Mouse (Mus musculus) T-cell, adult 2 months (primary cell): ENCODE data around the gene Cybrd1.

Experiments used
- DNase-seq: peaks from one replicate; pipeline ENCODE4 v3.0.0; 2022; ENCODE audit warnings: low spot score

Cybrd1 gene

DNA sequence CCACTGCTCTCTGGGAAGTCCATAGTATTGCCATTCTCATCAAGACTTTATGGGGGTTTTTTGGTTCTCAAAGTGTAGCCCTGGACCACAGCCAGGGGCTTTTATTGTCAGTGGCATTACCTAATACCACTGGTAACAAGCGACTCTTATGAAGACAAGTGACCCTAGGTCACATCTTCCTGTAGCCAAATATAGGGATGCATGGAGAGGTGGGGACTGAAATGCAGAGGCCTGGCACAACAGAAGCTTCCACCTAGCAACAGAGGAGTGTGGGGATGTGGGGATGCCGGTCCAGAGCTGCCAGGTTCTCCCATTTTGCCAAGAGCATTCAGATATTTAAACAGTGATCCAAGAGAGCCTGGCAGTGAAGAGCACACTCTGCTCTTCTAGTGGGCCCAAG is 5.9 kb downstream of the Cybrd1 start:
- DNase-seq, result no peak

- DNase-seq, result peak; percentile 50
Measured at GRCm38 (mm10) chr2:71127779-71128534, 10.2 kb downstream of the Cybrd1 start.

DNA sequence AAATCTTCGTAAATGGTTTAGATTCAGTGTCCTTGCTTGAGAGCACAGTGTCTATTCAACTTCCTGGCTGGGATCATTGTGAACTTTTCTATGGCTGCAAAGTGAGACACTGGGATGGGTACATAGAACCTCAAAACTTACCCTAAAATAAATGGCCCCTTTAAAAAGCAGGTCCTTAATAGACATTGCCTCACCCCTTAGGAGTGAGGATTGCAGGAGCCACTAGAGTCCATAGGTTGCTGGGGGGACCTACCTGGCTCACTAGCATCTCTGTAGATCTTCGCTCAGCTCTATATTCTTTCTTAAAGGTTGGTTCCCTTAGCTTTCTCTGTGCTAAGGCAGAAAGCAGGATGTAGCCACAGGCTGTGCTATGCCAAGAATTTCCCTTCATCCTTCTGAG is 12.6 kb downstream of the Cybrd1 start:
- no peak for DNase-seq

DNA sequence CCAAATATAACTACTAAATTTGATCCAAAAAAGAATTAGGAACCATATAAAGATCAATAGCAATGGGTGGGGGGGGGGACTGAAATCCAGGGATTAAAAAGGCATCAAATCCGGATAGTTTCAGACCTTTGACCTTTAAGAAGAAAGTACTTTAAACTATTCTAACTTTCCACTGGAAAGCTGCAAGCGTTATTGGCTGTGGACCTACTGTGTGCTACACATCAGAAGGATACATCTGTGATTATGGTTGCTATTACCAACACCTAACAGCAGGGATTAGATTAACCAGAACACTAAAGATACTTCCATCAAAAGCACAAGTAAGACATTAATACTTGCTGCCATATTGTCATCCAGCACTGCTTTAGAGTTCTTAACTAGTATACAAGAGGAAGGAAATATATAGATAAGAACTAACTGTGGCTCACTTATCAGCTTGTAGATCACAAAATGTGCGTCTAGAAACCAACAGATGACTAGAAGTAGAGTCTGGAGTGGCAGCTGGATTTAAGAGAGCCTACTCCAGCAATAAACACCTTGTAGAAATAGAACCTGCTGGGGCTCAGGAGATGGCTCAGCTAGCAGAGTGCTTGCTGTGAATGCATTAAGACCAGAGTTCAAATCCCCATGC is 14.3 kb downstream of the Cybrd1 start:
- DNase-seq, result no peak

DNA sequence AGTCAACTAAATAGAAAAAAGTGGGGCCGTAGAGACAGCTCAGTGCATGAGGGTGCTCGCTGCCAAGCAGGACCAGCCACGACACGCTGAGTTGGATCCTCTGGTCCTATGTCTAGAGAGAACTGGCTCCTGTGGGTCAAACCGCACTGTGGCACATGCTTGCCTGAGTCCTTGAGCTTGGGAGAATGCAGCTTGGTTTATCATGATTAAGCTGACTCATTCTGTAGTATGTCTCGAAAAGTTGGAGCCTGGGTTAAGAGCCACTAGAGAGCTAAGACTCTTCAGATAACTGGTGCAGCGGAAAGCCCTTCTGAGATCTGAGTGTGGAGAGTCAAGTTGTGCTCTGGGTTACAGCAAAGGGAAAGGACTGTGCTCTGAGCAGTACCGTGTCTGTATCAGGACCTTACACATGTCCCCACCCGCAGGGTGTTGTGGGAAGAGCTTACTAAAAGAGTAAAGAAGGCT is 16.4 kb downstream of the Cybrd1 start:
- no peak for DNase-seq

- DNase-seq, result no peak
Measured at GRCm38 (mm10) chr2:71134836-71135235, 17.1 kb downstream of the Cybrd1 start.

GRCm38 (mm10) chr2:71140622-71141021 is 22.9 kb downstream of the Cybrd1 start:
- no peak for DNase-seq

DNA sequence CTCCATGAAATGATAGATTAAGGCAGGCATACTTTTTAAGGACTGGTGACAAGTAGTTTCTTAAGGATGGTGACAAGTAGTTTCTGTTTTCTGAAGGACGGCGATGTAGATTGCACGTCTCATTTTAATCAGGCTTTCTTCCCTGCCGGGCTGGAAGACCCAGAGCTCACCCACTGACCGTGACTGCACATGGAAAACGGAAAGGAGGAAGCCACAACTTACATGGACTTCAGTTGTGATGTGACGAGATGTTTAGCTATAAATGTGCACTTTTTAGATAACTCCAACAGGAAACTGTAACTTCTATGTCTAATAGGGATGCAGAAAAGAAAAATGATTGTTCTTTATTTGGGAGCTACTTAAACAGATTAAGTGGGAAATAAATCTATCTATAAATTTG is 24.7 kb downstream of the Cybrd1 start:
- no peak for DNase-seq

- no peak for DNase-seq
Measured at GRCm38 (mm10) chr2:71145853-71146252, 28.1 kb downstream of the Cybrd1 start.

GRCm38 (mm10) chr2:71146266-71146665 is 28.5 kb downstream of the Cybrd1 start:
- no peak for DNase-seq

GRCm38 (mm10) chr2:71147816-71148215 is 30.1 kb downstream of the Cybrd1 start:
- no peak for DNase-seq

DNA sequence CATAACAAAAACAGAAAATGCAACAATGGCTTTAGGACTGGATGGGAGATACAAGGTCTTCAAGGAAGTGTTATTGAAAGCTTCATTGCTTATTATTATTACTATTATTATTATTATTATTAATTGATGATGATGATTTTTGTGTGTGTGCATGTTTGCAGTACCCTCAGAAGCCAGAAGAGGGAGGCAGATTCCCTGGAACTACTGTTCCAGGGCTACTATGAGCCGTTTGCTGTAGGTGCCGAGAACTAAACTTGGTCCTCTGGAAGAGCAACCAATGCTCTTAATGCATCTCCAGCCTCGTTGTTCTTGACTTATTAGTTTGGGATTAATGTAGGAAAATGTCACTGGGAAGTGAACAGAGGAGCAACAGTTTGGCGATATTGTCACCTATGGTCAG is 34.4 kb downstream of the Cybrd1 start:
- DNase-seq, result no peak

DNA sequence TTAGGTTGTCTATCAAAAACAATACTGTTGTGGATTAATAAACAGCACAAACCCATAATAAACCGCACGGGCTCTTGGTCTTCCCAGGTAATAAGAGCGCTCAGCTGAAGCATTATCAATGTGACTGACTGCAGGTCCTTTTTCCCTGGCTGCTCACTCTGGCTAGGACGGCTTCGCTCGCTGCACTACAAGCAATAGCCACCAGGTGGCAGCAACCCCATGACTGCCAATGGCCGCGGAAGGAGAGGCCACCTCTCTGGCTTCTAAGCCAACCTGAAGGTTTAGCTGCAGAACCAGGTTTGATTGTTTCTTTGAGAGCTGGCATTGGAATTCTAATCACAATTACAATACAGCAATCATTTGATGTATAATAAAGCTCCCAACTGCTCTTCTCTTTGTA is 37.8 kb downstream of the Cybrd1 start:
- DNase-seq, result peak; percentile 59

GRCm38 (mm10) chr2:71156446-71156845 is 38.7 kb downstream of the Cybrd1 start:
- no peak for DNase-seq

- no peak for DNase-seq
Measured at GRCm38 (mm10) chr2:71157881-71158280, 40.2 kb downstream of the Cybrd1 start.

DNA sequence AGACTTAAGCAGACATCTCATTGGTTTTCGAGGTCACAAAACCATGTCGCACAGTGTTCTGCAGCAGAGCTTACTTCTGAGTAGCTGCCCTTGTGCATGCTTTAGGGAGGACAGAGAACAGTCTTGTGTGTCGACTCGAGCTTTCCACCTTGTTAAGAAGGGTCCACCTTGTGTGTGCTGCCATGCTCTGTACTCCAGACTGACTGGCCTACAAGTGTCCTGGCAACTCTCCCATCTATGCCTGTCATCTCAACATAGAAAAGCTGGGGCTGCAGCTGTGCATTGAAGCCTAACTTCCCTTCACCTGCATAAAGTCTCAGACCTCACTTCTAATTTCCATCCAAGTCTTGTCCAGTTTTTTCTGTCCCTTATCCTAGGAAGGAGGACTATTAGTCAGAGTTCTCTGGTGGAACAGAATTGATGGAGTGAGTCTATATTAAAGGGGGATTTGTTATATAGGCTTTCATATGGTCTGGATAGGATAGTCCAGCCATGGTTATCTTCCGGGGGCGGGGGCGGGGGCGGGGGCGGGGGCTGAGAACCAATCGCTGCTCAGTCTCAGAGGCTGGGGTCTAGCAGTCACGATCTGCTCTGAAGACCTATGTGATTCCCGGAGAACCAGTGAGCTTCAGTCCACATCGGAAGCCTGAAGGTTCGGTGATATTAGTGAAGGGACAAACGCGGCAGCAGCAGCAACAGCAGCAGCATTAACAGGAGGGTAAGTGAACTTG is 42.0 kb downstream of the Cybrd1 start:
- no peak for DNase-seq

DNA sequence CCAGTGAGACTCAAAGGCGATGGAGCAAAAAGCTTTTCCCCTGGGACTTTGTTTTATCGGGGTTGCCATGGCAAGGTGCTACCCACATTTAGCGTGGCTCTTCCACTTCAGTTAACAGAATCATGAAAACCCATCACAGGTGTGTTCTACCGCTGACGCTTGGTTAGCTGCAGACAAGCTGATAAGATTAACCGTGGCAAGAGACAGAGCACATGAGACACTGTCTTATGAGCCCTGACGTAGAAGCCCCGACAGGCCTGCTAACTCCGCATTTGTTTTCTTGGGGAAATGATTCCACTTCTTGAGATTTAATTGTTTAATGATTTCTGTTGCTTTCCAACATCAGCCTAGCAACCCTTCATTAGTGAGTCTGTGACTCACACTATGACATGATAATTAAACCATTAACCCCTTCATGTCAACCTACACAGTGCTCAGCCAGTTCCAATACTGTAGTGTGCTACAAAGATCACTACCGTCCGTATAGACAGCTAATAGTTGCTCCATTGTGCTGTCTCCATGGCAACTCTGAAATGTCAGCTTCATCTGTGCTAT is 42.7 kb downstream of the Cybrd1 start:
- no peak for DNase-seq

- DNase-seq, result no peak
Measured at GRCm38 (mm10) chr2:71161558-71161957, 43.8 kb downstream of the Cybrd1 start.

- DNase-seq, result no peak
Measured at GRCm38 (mm10) chr2:71162831-71163621, 45.3 kb downstream of the Cybrd1 start.

DNA sequence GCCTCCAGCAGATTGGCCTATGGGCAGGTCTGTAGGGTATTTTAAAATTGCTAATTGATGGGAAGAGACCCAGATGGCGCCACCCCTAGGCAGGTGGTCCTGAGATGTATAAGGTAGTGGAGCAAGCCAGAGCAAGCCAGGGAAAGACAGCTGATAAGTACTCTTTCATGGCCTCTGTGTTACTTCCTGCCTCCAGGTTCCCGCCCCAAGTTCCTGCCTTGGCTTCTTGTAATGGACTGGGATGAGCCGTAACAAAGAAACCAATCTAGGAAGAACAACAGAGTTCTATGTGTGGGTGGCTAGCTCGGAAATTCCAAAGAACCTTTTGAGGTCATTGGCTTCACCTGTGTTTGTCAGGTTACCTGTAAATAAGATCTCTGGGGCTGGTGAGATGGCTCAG is 49.5 kb downstream of the Cybrd1 start:
- no peak for DNase-seq

DNA sequence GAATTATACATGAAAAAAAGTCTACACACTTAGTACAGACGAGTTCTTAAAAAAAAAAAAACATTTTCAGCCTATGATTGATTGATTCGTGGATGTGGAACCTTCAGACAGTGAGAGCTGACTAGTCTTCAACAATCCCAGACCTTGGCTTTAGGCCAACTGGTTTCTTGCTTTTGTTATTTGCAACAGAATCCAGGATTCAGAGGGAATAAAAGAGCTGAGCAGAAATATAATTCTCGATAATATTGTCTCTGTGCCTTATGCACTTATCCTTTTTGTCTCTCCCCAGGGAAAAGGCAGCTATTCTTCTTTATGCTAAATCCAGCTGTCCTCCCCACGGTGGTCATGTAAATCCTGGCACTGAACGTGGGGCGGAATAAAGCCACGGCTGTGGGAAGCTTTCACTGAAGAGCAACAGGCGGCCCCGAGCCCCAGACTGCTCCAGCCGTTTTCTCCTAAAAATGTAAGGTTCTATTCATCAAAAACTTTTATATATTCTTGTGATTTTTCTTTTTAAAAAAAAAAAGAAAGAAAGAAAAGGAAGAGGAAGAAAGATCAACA is 50.8 kb downstream of the Cybrd1 start:
- no peak for DNase-seq

DNA sequence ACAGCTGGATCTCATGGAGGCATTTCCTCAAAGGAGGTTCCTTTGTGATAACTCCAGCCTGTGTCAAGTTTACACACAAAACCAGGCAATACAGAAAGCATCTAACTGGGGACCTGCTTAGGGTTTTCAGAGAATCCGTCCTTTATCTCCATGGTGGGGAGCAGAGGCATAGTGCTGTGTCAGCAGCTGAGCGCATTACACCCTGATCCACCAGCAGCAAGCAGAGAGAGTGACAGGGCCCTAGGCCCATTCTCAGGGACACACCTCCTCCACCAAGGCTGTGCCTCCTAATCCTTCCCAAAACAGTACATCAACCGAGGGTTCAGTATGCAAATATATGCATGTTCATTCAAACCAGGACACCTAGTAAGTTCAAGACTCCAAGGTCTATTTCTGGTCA is 55.3 kb downstream of the Cybrd1 start:
- no peak for DNase-seq
